Mouse (Mus musculus) spleen, embryonic (tissue): ENCODE data around the gene Acap1.

Experiments
- CTCF ChIA-PET: fragments of 350-600 bp; sonication (Branson Sonifier 250); formaldehyde crosslinking; loops from one replicate; lab custom pipeline; 2022; lab: Charles Lee

The Acap1 gene

GRCm38 (mm10) chr11:69879711-69880110, 15.6 kb downstream of the Acap1 start:
- CTCF ChIA-PET: interaction anchor here (1.4 kb wide), 1 partner anchor 69 kb away, joined by 7 read pairs; the partner anchor contains the start of gene Slc2a4

GRCm38 (mm10) chr11:69878952-69879351, 16.4 kb downstream of the Acap1 start:
- CTCF ChIA-PET: interaction anchor here (0.5 kb wide), 1 partner anchor 494 kb away, joined by 8 read pairs; no protein-coding TSS in a partner anchor

GRCm38 (mm10) chr11:69878399-69878798, 16.9 kb downstream of the Acap1 start:
- CTCF ChIA-PET: no interaction called here

- CTCF ChIA-PET: no interaction called here
These were observed 17.5 kb downstream of the Acap1 start, which contains the start of gene Tmem95 for GRCm38 (mm10) chr11:69877878-69878277. Gene Tmem95 (minus strand): TSS chr11:69878018.

- CTCF ChIA-PET: interaction anchor here (0.6 kb wide), 1 partner anchor 161 kb away, joined by 3 read pairs; no protein-coding TSS in a partner anchor
These were observed 18.5 kb downstream of the Acap1 start for GRCm38 (mm10) chr11:69876867-69877266.

- CTCF ChIA-PET: interaction anchor here (0.6 to 0.7 kb wide), 3 partner anchors 24 to 394 kb away, joined by 3 to 9 read pairs (median 3); no protein-coding TSS in a partner anchor
These were observed 19.2 kb downstream of the Acap1 start for GRCm38 (mm10) chr11:69876186-69876585.

GRCm38 (mm10) chr11:69872451-69872850, 22.9 kb downstream of the Acap1 start:
- CTCF ChIA-PET: no interaction called here

GRCm38 (mm10) chr11:69871822-69872221, 23.5 kb downstream of the Acap1 start:
- CTCF ChIA-PET: no interaction called here

GRCm38 (mm10) chr11:69870289-69871069, 24.9 kb downstream of the Acap1 start:
- CTCF ChIA-PET: no interaction called here

- CTCF ChIA-PET: no interaction called here
These were observed 28.0 kb downstream of the Acap1 start for GRCm38 (mm10) chr11:69867335-69867734.

- CTCF ChIA-PET: interaction anchor here (0.6 kb wide), 1 partner anchor 103 kb away, joined by 7 read pairs; no protein-coding TSS in a partner anchor
These were observed 29.8 kb downstream of the Acap1 start for GRCm38 (mm10) chr11:69865561-69865960.

GRCm38 (mm10) chr11:69864138-69864860, 31.0 kb downstream of the Acap1 start:
- CTCF ChIA-PET: interaction anchor here (0.7 kb wide), 1 partner anchor 103 kb away, joined by 18 read pairs; no protein-coding TSS in a partner anchor

- CTCF ChIA-PET: interaction anchor here (0.7 kb wide), 1 partner anchor 103 kb away, joined by 18 read pairs; no protein-coding TSS in a partner anchor
These were observed 31.6 kb downstream of the Acap1 start for GRCm38 (mm10) chr11:69863729-69864128.

- CTCF ChIA-PET: interaction anchor here (0.5 kb wide), 1 partner anchor 47 kb away, joined by 3 read pairs; no protein-coding TSS in a partner anchor
These were observed 37.0 kb downstream of the Acap1 start, which contains the start of gene Tnk1 for GRCm38 (mm10) chr11:69858113-69858998. Gene Tnk1 (minus strand): TSS chr11:69858730.

GRCm38 (mm10) chr11:69855347-69855746, 40.0 kb downstream of the Acap1 start:
- CTCF ChIA-PET: no interaction called here

- CTCF ChIA-PET: interaction anchor here (0.6 kb wide), 1 partner anchor 15 kb away, joined by 4 read pairs; no protein-coding TSS in a partner anchor
These were observed 40.7 kb downstream of the Acap1 start for GRCm38 (mm10) chr11:69854680-69855079.

GRCm38 (mm10) chr11:69853994-69854393, 41.3 kb downstream of the Acap1 start:
- CTCF ChIA-PET: no interaction called here

- CTCF ChIA-PET: interaction anchor here (0.5 kb wide), 1 partner anchor 81 kb away, joined by 3 read pairs; no protein-coding TSS in a partner anchor
These were observed 44.6 kb downstream of the Acap1 start for GRCm38 (mm10) chr11:69850754-69851153.

GRCm38 (mm10) chr11:69849884-69850283, 45.5 kb downstream of the Acap1 start:
- CTCF ChIA-PET: no interaction called here

- CTCF ChIA-PET: no interaction called here
These were observed 46.2 kb downstream of the Acap1 start for GRCm38 (mm10) chr11:69849128-69849527.

- CTCF ChIA-PET: no interaction called here
These were observed 47.3 kb downstream of the Acap1 start for GRCm38 (mm10) chr11:69848021-69848420.
